ENCODE assay signal across 25 mouse cellular contexts in genomic region chr3:27246166-27246565, GRCm38 (mm10).
DNase-seq lines count a peak whose midpoint lies in the region; ATAC-seq and TF ChIP-seq lines count a peak whose summit lies in the region.
"Had no signal": no experiment of that assay in that cellular context is flagged by ENCODE, and none has a peak within 500 bp of the region (broad histone marks: within the 10 kb centered on the region; RNA-seq: fewer than 3 reads in every experiment).

No protein-coding gene starts in this region.

- no peak overlapping the region for H3K27ac ChIP-seq in heart, embryonic 10.5 days
- H3K27ac ChIP-seq in kidney, adult 2 months (ENCODE audit: insufficient read depth, low read depth, low read length) = peak overlapping the region; percentile 21
- H3K27ac ChIP-seq in kidney, embryonic 15.5 days = no peak overlapping the region
- H3K27ac ChIP-seq: embryonic facial prominence, embryonic 10.5 days; embryonic facial prominence, embryonic 12.5 days; forebrain, embryonic 13.5 days had no signal

- no peaks in the 10 kb centered on the region for H3K4me1 ChIP-seq in heart, embryonic 10.5 days
- peaks cover 18% of the 10 kb centered on the region; the same call in 1 of the 2 replicates for H3K4me1 ChIP-seq in kidney, adult 2 months (ENCODE audit: control insufficient read depth, insufficient read depth, low read length)
- H3K4me1 ChIP-seq in kidney, embryonic 15.5 days = no peaks in the 10 kb centered on the region
- H3K4me1 ChIP-seq: embryonic facial prominence, embryonic 10.5 days; embryonic facial prominence, embryonic 12.5 days; forebrain, embryonic 13.5 days had no signal

- no peaks in the 10 kb centered on the region for H3K27me3 ChIP-seq in heart, embryonic 10.5 days (ENCODE audit: insufficient read depth, poor library complexity, severe bottlenecking)
- H3K27me3 ChIP-seq in kidney, adult 2 months (replicated peaks; ENCODE audit: control insufficient read depth, insufficient read depth, low read length) = no peaks in the 10 kb centered on the region
- no peaks in the 10 kb centered on the region for H3K27me3 ChIP-seq in kidney, embryonic 15.5 days
- H3K27me3 ChIP-seq: CH12.LX; embryonic facial prominence, embryonic 12.5 days; forebrain, embryonic 13.5 days; Patski had no signal

- H3K36me3 ChIP-seq in heart, embryonic 10.5 days = peaks cover 10% of the 10 kb centered on the region; the same call in 1 of the 2 replicates
- peaks cover 3% of the 10 kb centered on the region; the same call in 1 of the 2 replicates for H3K36me3 ChIP-seq in kidney, adult 2 months (ENCODE audit: control insufficient read depth, insufficient read depth, low read length)
- peaks cover 11% of the 10 kb centered on the region for H3K36me3 ChIP-seq in kidney, embryonic 15.5 days
- H3K36me3 ChIP-seq: embryonic facial prominence, embryonic 12.5 days had no signal

- DNase-seq in heart, adult 11 months = peak; percentile 63
- DNase-seq in heart, embryonic 10.5 days (ENCODE audit: low spot score) = no peak
- peak; percentile 87 for DNase-seq in kidney, adult 2 months
- DNase-seq in kidney, postnatal 14 days = no peak
- peak; percentile 85 for DNase-seq in kidney, adult 9 months
- no peak for DNase-seq in kidney, postnatal 4 days
- DNase-seq in kidney, postnatal 36 days = peak; percentile 64 to 79
- DNase-seq: adrenal gland, adult 8-10 months; adrenal gland, postnatal 14 days; adrenal gland, postnatal 36 days; B cell, adult 2 months; cerebellum, adult 11-12 months; cerebellum, adult 2 months; cerebellum, adult 9-10 months; cerebellum, postnatal 10 days; cerebellum, postnatal 25 days had no signal

- WGBS in heart, embryonic 10.5 days = 78% methylated on average over 2 of the region's 2 CpGs
- WGBS in kidney, adult 2 months = 66% methylated on average over 2 of the region's 2 CpGs
- whole genome bisulfite sequencing in kidney, embryonic 15.5 days = 84% methylated on average over 2 of the region's 2 CpGs

- ATAC-seq in kidney, embryonic 15.5 days (replicated peaks; ENCODE audit: low FRiP score) = no peak
- ATAC-seq: activated CD4-positive, CD25-positive, alpha-beta regulatory T cell, adult 4 months; CD4-positive, CD25-positive, alpha-beta regulatory T cell, adult 4 months; forebrain, embryonic 13.5 days; Patski had no signal

- no peak overlapping the region for H3K4me3 ChIP-seq in heart, embryonic 10.5 days
- H3K4me3 ChIP-seq in kidney, adult 2 months (ENCODE audit: insufficient read depth, low read depth, low read length) = no peak overlapping the region
- H3K4me3 ChIP-seq in kidney, embryonic 15.5 days (replicated peaks) = no peak overlapping the region
- H3K4me3 ChIP-seq: embryonic facial prominence, embryonic 10.5 days; embryonic facial prominence, embryonic 12.5 days; forebrain, embryonic 13.5 days had no signal

- H3K9ac ChIP-seq in kidney, embryonic 15.5 days = no peak overlapping the region
- H3K9ac ChIP-seq: embryonic facial prominence, embryonic 12.5 days; forebrain, embryonic 13.5 days had no signal

- no peak for TF ChIP-seq CTCF in kidney, adult 2 months (conservative IDR thresholded peaks at IDR 0.05; ENCODE audit: insufficient read depth, insufficient read length, low read depth, low read length)

- H3K9me3 ChIP-seq in heart, embryonic 10.5 days = no peaks in the 10 kb centered on the region
- H3K9me3 ChIP-seq in kidney, embryonic 15.5 days (replicated peaks) = no peaks in the 10 kb centered on the region
- H3K9me3 ChIP-seq: embryonic facial prominence, embryonic 10.5 days; embryonic facial prominence, embryonic 12.5 days; forebrain, embryonic 13.5 days; G1E had no signal

- no peak overlapping the region for H3K4me2 ChIP-seq in kidney, embryonic 15.5 days
- H3K4me2 ChIP-seq: embryonic facial prominence, embryonic 12.5 days; forebrain, embryonic 13.5 days had no signal

- no peak for TF ChIP-seq POLR2A in kidney, adult 2 months (IDR thresholded peaks at IDR 0.05; ENCODE audit: low read depth, low read length)

Comparison
In these comparisons a context has a peak if more than half of its experiments do, and no peak if none do; other contexts are left out.
1. DNase-seq: peak in heart, adult 11 months (single experiment), kidney, adult 2 months (single experiment), kidney, adult 9 months (single experiment) and kidney, postnatal 36 days (2 of 2); none in heart, embryonic 10.5 days (single experiment), kidney, postnatal 14 days (single experiment) and kidney, postnatal 4 days (0 of 2).